Mouse (Mus musculus): ENCODE data around the gene Crot.

DNA sequence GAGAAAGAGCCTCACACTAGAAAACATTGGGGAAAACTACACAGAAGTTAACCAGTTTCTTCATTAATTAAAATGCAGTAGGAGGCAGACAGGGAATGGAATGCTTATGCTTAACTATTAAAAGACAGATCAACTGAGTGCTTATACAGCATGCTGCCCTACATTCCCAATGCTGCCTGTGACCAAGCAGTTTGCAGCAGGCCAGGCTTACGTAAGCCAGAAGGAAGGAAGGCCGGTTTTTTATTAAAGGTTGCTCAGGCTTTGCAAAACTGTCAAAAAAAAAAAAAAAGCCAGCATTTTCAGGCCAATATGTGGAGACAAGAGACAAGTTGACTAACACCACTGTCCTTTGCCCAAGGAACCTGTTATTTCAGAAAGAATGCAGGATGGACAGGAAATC lies 26.4 kb downstream of the Crot start:
- TF ChIP-seq CTCF (IDR thresholded peaks at IDR 0.05; ENCODE audit: low read depth, low read length) (no peak), GATA1 (IDR thresholded peaks at IDR 0.05; ENCODE audit: borderline replicate concordance, low read length) (no peak), POLR2AphosphoS5 (IDR thresholded peaks at IDR 0.05; ENCODE audit: insufficient replicate concordance, low read depth, low read length) (no peak), TAL1 (conservative IDR thresholded peaks at IDR 0.05; ENCODE audit: low read depth, low read length) (no peak)

All from G1E (cell line).